Mouse (Mus musculus) midbrain, embryonic 10.5 days (tissue): ENCODE data around the gene Rbpj. TPM values are rescaled to one million over a fixed set of nuclear protein-coding genes. Genes with fewer than 3 reads are reported as not detected.

ENCODE experiments used
- DNase-seq: peaks from one replicate; pipeline ENCODE4 v3.0.0-alpha.2; 2017; ENCODE audit warnings: low spot score
- H3K27ac ChIP-seq: fragments of 300-500 bp; sonication (generic); replicated peaks from 2 replicates; pipeline ENCODE4 v1.5.1; 2016; ENCODE audit warnings: mild to moderate bottlenecking
- H3K27me3 ChIP-seq: fragments of 300-500 bp; sonication (generic); 2 replicates; pipeline ENCODE4 v1.6.1; 2016; ENCODE audit warnings: low read depth, mild to moderate bottlenecking; ENCODE audit not compliant: poor library complexity, severe bottlenecking
- H3K36me3 ChIP-seq: fragments of 300-500 bp; sonication (generic); 2 replicates; pipeline ENCODE4 v1.6.1; 2016; ENCODE audit warnings: mild to moderate bottlenecking, moderate library complexity
- H3K4me1 ChIP-seq: fragments of 300-500 bp; sonication (generic); 2 replicates; pipeline ENCODE4 v1.6.1; 2016
- H3K4me3 ChIP-seq: fragments of 300-500 bp; sonication (generic); 2 replicates; pipeline ENCODE4 v1.5.1; 2016; ENCODE audit warnings: mild to moderate bottlenecking, moderate library complexity
- H3K9me3 ChIP-seq: fragments of 300-500 bp; sonication (generic); replicated peaks from 2 replicates; pipeline ENCODE4 v1.6.1; 2016; ENCODE audit warnings: mild to moderate bottlenecking
- WGBS: fragments of 180-500 bp; shearing (Covaris S2); methylation state at CpG from one replicate; pipeline ENCODE4 v1.1.7; 2016; 5-methylcytosine and 5-hydroxymethylcytosine counted together
- polyA plus RNA-seq: library from polyadenylated mRNA; unstranded; fragments of >200 nt; fragmentation: Nextera tagmentation; extraction: Ambion mirVana; gene quantifications from 2 replicates; pipeline ENCODE4 v1.2.1, GENCODE M21; 2016

The Rbpj gene
- polyA plus RNA-seq, 1 experiment from 2014 or later: 36.3 TPM

DNA sequence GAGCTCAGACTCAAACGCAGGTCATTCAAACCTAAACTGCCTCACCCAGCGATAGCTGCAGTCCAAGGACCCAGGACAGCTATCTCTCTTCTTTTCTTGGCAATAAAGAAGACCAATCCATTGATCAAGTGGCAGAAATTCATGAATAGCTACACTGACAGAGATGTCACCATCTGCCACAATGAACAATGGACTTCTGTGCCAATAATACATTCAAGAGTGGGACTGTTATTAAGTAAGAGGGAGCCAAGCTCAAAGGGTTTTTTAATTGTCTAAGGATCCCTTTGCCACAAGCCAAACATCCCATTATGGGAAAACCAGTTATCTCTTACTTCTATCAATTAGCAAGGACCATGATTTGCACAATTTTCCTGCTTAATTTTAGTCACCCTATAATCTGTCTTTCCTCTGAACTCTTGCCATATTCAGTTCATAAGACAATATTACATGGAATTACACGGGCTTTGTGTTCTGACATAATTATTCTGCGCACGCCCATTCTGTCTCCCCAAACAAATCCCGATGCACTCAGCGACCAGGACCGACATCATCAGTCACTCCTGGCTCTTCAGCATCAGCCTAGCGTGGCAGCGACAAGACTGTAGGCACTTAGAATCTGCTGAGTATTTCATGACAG is 34.7 kb downstream of the Rbpj start:
- Histone ChIP-seq H3K9me3 (no peaks in the 10 kb centered on the region), H3K4me1 (no peaks in the 10 kb centered on the region), H3K27me3 (no peaks in the 10 kb centered on the region), H3K4me3 (no peak overlapping the region), H3K27ac (no peak overlapping the region), H3K36me3 (no peaks in the 10 kb centered on the region)
- no peak for DNase-seq
- 74% methylated on average over 10 of the region's 10 CpGs for WGBS

DNA sequence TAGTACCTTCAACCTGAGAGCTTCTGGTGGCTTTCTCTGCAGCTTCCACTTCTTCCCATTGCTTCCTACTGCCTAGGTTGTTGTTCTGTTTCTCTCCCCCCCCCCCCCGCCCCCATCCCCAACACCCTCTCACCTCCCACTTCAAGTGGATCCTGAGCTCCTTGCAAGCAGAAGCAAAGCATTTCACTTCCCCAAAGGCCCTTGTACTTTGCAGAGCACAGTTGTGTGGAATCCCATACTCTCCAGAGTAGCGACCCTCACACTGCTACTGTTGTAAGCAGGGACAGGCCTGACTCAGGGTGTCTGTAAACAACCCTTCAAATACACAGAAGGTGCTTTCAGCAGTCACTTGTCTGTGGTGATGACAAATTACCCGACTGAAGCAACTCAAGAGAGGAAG is 37.3 kb downstream of the Rbpj start:
- 85% methylated on average over 2 of the region's 3 CpGs for WGBS
- Histone ChIP-seq H3K27me3 (no peaks in the 10 kb centered on the region), H3K4me3 (no peak overlapping the region), H3K9me3 (no peaks in the 10 kb centered on the region), H3K36me3 (no peaks in the 10 kb centered on the region), H3K4me1 (no peaks in the 10 kb centered on the region), H3K27ac (no peak overlapping the region)
- DNase-seq: no peak

DNA sequence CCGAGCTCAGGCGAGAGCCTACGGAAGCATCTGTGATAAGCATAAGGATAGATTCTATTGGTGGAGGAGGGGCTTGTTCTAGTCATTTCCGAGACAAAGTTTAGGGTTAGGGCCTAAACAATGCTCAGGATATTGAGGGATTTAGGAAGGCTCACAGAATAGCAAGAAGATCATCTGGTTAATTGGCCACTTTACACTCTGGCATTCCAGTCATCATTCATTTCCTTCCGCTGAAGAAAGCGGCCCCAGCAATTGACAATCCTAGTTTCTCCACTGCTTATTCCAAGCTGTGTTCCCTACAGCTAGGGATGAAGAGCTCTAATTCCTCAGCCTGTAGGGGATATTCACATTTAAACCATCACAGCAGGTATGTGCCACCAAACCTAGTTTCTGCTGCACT is 39.8 kb downstream of the Rbpj start:
- Histone ChIP-seq H3K4me1 (no peaks in the 10 kb centered on the region), H3K9me3 (no peaks in the 10 kb centered on the region), H3K36me3 (no peaks in the 10 kb centered on the region), H3K27ac (no peak overlapping the region), H3K27me3 (no peaks in the 10 kb centered on the region), H3K4me3 (no peak overlapping the region)
- 77% methylated on average over 6 of the region's 6 CpGs for WGBS
- no peak for DNase-seq

DNA sequence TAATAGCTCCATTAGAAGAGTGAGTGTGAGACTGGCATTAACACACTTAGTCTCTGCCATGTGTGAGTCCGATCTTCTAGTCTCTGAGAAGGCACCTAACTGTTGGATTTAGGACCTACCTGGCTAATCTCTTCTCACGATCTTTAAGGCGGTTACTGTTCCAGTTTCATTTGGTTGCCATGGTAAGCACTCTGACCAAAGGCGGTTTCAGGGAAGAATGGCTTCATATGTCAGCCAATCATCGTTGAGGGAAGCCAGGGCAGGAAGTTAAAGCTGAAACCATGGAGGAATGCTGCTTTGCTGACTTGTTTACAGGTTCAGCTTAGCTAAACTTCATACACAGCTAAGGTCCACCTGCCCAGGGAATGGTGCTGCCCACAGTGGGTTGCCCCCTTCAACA is 41.4 kb downstream of the Rbpj start:
- Histone ChIP-seq H3K27ac (no peak overlapping the region), H3K4me3 (no peak overlapping the region), H3K27me3 (no peaks in the 10 kb centered on the region), H3K9me3 (no peaks in the 10 kb centered on the region), H3K36me3 (no peaks in the 10 kb centered on the region), H3K4me1 (no peaks in the 10 kb centered on the region)
- DNase-seq: no peak
- WGBS: 80% methylated on average over 5 of the region's 5 CpGs

DNA sequence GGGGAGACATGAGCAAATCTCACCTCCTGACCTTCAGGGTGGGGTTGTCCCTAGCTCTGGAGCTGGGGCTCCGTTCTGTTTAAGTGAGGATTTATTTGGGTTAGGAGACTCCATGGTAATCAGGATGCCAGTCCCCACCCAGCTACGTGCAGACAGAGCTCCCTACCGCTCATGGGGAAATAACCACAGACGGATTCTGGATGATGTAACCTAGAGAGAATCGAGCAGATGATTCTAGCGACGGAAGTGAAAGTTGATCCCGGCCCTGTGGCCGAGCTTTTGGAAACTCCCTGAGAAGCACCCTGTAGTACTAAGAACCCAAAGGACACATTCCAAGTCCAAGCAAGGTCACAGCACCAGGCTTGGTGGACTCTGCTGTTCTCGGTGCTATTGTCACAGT is 43.5 kb downstream of the Rbpj start:
- Histone ChIP-seq H3K36me3 (no peaks in the 10 kb centered on the region), H3K4me3 (no peak overlapping the region), H3K27me3 (no peaks in the 10 kb centered on the region), H3K4me1 (no peaks in the 10 kb centered on the region), H3K27ac (no peak overlapping the region), H3K9me3 (no peaks in the 10 kb centered on the region)
- no peak for DNase-seq
- 89% methylated on average over 10 of the region's 10 CpGs for WGBS

DNA sequence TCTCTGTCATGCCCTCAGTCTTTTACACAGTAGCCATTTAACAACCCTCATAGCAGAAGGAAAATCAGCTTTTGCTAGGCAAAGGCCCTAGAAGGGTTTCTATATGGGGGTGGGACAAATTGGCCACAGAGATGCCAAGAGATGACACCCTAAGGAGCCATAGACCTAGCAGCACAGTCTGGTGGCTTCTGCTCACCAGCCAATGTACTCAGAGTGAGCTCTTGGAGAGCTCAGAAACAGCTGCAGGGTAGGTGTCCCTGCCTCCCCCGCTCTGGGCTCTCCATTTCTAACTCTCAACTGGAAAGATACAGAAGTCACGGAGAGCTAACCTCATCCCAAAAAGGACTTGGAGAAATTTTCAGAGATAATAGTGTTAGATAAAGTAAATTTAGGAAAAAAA is 44.0 kb downstream of the Rbpj start:
- Histone ChIP-seq H3K4me3 (no peak overlapping the region), H3K36me3 (no peaks in the 10 kb centered on the region), H3K4me1 (no peaks in the 10 kb centered on the region), H3K27ac (no peak overlapping the region), H3K9me3 (no peaks in the 10 kb centered on the region), H3K27me3 (no peaks in the 10 kb centered on the region)
- no peak for DNase-seq
- 89% methylated on average over 2 of the region's 2 CpGs for WGBS

DNA sequence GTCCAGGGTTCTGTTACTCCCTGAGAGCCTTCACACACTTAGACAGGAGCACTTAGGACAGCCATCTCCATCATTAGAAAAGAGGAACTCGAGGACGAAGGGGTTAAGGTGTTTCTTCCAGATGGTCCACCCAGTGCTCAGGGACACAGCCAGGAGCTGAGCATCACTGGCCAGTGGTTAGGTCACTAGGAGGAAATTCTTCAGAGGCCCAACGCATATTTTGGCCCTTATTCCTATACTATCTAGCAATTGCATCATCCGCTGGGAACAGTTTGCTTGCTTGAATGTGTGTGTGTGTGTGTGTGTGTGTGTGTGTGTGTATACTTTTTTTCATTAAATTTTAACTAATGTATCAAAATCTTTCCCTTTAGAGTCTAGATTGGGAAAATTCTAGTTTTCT is 45.5 kb downstream of the Rbpj start:
- Histone ChIP-seq H3K36me3 (no peaks in the 10 kb centered on the region), H3K4me3 (no peak overlapping the region), H3K27me3 (no peaks in the 10 kb centered on the region), H3K27ac (no peak overlapping the region), H3K4me1 (no peaks in the 10 kb centered on the region), H3K9me3 (no peaks in the 10 kb centered on the region)
- WGBS: 89% methylated on average over 4 of the region's 4 CpGs
- no peak for DNase-seq

DNA sequence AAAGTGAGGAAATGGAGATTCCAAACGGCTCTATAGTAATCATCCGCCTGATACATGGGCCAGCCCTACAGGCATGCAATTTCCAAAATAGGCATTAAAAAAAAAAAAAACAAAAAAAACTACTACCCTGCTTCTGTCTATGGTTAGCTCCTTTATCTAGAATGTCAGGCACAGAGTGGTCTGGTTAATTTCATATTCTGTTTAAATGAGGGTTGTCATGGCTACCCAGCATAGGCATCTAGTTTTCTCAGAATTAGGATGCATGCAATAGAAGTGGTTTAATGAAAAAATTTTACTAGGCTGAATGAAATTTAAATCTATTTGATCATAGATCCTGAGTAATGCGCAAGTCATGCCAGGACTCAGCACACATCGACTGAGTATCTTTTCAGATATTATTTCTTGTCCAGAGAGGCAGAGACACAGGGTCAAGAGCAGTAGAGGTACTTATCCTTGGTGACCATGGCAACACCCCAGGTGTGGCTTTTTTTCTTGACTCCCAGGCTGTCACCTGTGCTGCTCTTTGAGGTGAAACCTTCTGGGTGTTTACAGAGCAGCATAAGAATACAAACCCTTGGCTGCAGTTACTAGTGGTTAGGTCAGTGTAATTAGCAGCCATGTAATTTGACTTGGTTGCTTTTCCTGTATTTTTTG is 49.1 kb downstream of the Rbpj start:
- Histone ChIP-seq H3K4me1 (0 out of 2 replicates have a peak, but pooled peaks cover 2% of the 10 kb centered on the region), H3K4me3 (no peak overlapping the region), H3K27me3 (no peaks in the 10 kb centered on the region), H3K27ac (no peak overlapping the region), H3K36me3 (no peaks in the 10 kb centered on the region), H3K9me3 (no peaks in the 10 kb centered on the region)
- no peak for DNase-seq
- WGBS: 92% methylated on average over 4 of the region's 4 CpGs

DNA sequence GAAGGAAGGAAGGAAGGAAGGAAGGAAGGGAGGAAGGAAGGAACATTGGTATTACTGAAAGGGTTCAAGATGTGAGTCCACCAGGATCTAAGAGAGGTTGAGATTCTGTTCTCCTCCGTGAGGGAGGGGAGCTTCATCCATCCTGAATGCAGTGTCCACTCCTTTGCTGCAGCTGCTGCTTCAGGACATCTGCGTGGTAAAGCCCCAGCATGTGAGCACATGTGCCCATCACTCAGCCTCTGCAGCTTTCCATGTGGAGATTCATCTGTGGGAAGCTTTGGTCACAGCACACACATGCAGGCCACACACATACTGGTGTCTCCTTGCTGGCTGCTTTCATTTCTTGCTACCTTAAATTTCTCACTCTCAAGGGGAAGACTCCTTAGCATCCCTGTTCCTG is 50.5 kb downstream of the Rbpj start:
- no peak overlapping the region for H3K4me3 ChIP-seq

DNA sequence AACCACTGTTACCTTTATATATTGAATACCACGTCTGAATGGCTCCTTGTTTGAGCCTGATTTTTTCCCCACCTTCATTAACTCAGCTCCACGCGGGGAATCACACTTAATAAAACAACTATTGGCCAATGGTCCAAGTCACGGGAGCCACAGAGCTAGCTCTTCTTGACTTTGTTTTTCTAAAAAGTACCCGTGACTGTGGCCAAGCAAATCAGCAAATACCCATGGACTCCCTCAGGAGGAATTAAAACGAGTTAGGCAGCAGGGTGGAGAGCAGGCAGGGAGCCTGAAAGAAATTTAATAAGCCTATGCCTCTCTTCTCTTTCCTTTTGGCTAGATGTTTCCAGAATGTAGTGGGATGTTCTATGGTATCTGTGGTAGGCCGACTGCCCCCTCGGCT is 51.9 kb downstream of the Rbpj start:
- Histone ChIP-seq H3K4me1 (peaks cover 3% of the 10 kb centered on the region; the same call in 1 of the 2 replicates), H3K4me3 (no peak overlapping the region), H3K9me3 (no peaks in the 10 kb centered on the region), H3K27me3 (no peaks in the 10 kb centered on the region), H3K36me3 (no peaks in the 10 kb centered on the region), H3K27ac (no peak overlapping the region)
- 84% methylated on average over 8 of the region's 8 CpGs for WGBS
- DNase-seq: no peak

More for the DNA sequence above, 50.5 kb downstream of the Rbpj start:
- Histone ChIP-seq H3K9me3 (no peaks in the 10 kb centered on the region), H3K4me1 (0 out of 2 replicates have a peak, but pooled peaks cover 2% of the 10 kb centered on the region), H3K36me3 (no peaks in the 10 kb centered on the region), H3K27ac (no peak overlapping the region), H3K27me3 (no peaks in the 10 kb centered on the region)
- DNase-seq: no peak
- 94% methylated on average over 2 of the region's 2 CpGs for WGBS

DNA sequence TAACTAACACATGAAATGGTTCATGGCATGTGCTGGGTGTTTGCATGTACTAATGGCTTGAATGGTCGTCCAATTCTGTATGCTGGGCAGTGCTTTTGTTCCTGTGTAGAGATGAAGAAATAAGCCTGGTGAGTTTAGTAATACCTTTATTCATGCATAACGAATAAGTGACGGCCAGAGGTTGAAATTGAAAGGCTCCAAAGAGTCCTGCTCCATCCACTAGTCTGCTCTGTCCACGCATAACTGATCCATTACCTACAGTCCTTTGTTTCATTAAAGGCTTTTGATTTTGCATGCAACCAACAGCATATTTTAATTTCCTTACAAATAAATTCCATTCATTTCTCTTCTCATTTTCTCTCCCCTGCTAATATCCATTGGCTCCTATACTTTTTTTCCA is 53.2 kb downstream of the Rbpj start:
- WGBS: 69% methylated on average over 4 of the region's 4 CpGs
- H3K4me3 ChIP-seq: no peak overlapping the region

DNA sequence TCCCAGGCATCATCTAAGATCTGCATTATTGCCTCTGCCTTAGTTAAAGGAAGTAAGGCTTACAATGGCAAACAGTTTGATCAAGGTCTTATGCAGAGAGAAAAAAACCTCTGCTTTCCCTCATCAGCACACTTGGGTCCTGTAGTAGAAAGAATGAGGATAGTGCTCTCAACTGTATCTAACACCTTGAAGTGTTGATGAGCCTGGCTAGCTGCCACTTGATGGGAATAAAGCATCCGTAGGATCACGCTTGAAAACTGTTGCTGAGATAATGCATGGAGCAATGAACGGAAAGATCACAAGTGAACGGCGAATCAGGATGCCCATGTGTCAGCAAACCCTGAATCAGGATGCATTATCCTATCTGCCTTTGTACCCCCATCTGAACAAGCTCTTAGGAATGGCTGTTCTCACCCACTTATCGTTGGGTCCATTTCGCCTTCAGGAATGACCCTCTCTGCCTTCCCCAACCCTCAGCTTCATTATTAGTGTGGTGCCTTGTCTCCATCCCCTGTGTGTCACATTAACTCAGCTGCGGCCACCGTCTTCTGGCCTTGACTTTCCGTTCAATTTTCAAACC is 54.1 kb downstream of the Rbpj start:
- Histone ChIP-seq H3K4me3 (no peak overlapping the region), H3K27ac (no peak overlapping the region), H3K4me1 (peaks cover 15% of the 10 kb centered on the region), H3K27me3 (no peaks in the 10 kb centered on the region), H3K36me3 (no peaks in the 10 kb centered on the region), H3K9me3 (no peaks in the 10 kb centered on the region)
- 94% methylated on average over 10 of the region's 10 CpGs for WGBS
- no peak for DNase-seq

More for the DNA sequence above, 53.2 kb downstream of the Rbpj start:
- H3K4me1 ChIP-seq: peaks cover 10% of the 10 kb centered on the region
- DNase-seq: no peak
- H3K36me3 ChIP-seq: no peaks in the 10 kb centered on the region
- no peaks in the 10 kb centered on the region for H3K27me3 ChIP-seq
- H3K9me3 ChIP-seq: no peaks in the 10 kb centered on the region
- H3K27ac ChIP-seq: no peak overlapping the region

DNA sequence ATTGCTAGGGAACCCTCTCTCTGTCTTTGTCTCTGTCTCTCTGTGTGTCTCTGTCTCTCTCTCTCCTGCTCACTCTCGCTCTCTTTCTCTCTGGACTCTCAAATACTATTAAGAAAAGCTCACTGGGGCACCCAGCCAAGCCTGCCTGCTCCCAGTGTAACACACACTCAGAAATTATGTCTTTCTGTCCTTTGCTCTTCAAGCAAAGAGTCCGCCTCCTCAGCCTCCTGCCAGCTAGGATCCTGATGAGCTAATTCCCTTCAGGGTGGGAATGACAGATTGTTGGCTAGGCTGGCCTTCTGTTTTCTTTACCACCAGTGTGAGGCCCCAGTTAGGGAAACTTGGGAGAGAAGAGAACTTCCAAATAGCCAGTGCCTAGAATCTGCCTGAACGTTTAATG is 57.1 kb downstream of the Rbpj start:
- Histone ChIP-seq H3K4me3 (no peak overlapping the region), H3K27ac (no peak overlapping the region), H3K27me3 (no peaks in the 10 kb centered on the region), H3K9me3 (no peaks in the 10 kb centered on the region), H3K4me1 (peaks cover 34% of the 10 kb centered on the region), H3K36me3 (no peaks in the 10 kb centered on the region)
- 74% methylated on average over 3 of the region's 3 CpGs for WGBS
- DNase-seq: no peak
